Mouse (Mus musculus) ES-Bruce4 (cell line): ENCODE data around the gene Myom3. TPM values are rescaled to one million over a fixed set of nuclear protein-coding genes. Genes with fewer than 3 reads are reported as not detected.
A peak's percentile ranks its signal among the peaks of the same experiment; 100 is the strongest.

Experiments
- H3K27ac ChIP-seq: 2 replicates; pipeline ENCODE4 v1.5.1; 2012; ENCODE audit warnings: low read length, inconsistent platforms; ENCODE audit not compliant: insufficient read depth
- H3K27me3 ChIP-seq: 2 replicates; pipeline ENCODE4 v1.6.1; 2012; ENCODE audit warnings: mild to moderate bottlenecking, low read length, inconsistent platforms; ENCODE audit not compliant: control insufficient read depth, poor library complexity, insufficient read depth, severe bottlenecking
- H3K36me3 ChIP-seq: 2 replicates; pipeline ENCODE4 v1.6.1; 2012; ENCODE audit warnings: inconsistent platforms, mild to moderate bottlenecking, low read length, moderate library complexity; ENCODE audit not compliant: control insufficient read depth, poor library complexity, insufficient read depth, severe bottlenecking
- H3K4me1 ChIP-seq: one replicate; pipeline ENCODE4 v1.8.1; 2011; ENCODE audit warnings: low read length; ENCODE audit not compliant: control insufficient read depth, insufficient read depth
- H3K4me3 ChIP-seq: 2 replicates; pipeline ENCODE4 v1.5.1; 2011; ENCODE audit warnings: low read depth, mild to moderate bottlenecking, low read length
- H3K9ac ChIP-seq: 2 replicates; pipeline ENCODE4 v1.6.1; 2012; ENCODE audit warnings: low read depth, mild to moderate bottlenecking, inconsistent platforms; ENCODE audit not compliant: poor library complexity, severe bottlenecking
- H3K9me3 ChIP-seq: replicated peaks from 2 replicates; pipeline ENCODE4 v1.6.1; 2012; ENCODE audit warnings: mild to moderate bottlenecking, low read length, inconsistent platforms; ENCODE audit not compliant: control insufficient read depth, poor library complexity, insufficient read depth, severe bottlenecking
- CTCF ChIP-seq: IDR thresholded peaks from one replicate; pipeline ENCODE4 v1.8.1; 2011; ENCODE audit warnings: low read depth, low read length
- EP300 ChIP-seq: IDR thresholded peaks from 2 replicates; pipeline ENCODE4 v1.6.1; 2011; ENCODE audit warnings: low read depth, low read length; ENCODE audit not compliant: insufficient read depth
- POLR2A ChIP-seq: IDR thresholded peaks from one replicate; pipeline ENCODE4 v1.8.1; 2011; ENCODE audit warnings: low read length; ENCODE audit not compliant: insufficient read depth
- polyA plus RNA-seq: library from polyadenylated mRNA; stranded (reverse); fragments of >200 nt; gene quantifications from 2 replicates; pipeline ENCODE4 v1.2.4, GENCODE M21; 2011; ENCODE audit warnings: low read depth; ENCODE audit not compliant: missing spikeins, insufficient read depth, insufficient read length

Gene Myom3
- polyA plus RNA-seq, 1 experiment: not detected

GRCm38 (mm10) chr4:135823298-135823697 lies 63.8 kb downstream of the Myom3 start:
- Histone ChIP-seq H3K36me3 (no peaks in the 10 kb centered on the region), H3K9ac (no peak overlapping the region), H3K27ac (no peak overlapping the region), H3K9me3 (no peaks in the 10 kb centered on the region), H3K4me1 (no peaks in the 10 kb centered on the region), H3K4me3 (no peak overlapping the region), H3K27me3 (no peaks in the 10 kb centered on the region)
- TF ChIP-seq EP300: no peak
- peak; percentile 57 for TF ChIP-seq CTCF
- TF ChIP-seq POLR2A: no peak

- Histone ChIP-seq H3K4me3 (no peak overlapping the region), H3K9me3 (no peaks in the 10 kb centered on the region), H3K9ac (no peak overlapping the region), H3K27ac (no peak overlapping the region), H3K27me3 (no peaks in the 10 kb centered on the region), H3K4me1 (no peaks in the 10 kb centered on the region), H3K36me3 (no peaks in the 10 kb centered on the region)
- TF ChIP-seq POLR2A: no peak
- TF ChIP-seq CTCF: no peak
- TF ChIP-seq EP300: no peak
Observed at GRCm38 (mm10) chr4:135824254-135824653, 64.7 kb downstream of the Myom3 start.

GRCm38 (mm10) chr4:135828491-135828890 lies 69.0 kb downstream of the Myom3 start:
- H3K9me3 ChIP-seq: no peaks in the 10 kb centered on the region
- H3K36me3 ChIP-seq: no peaks in the 10 kb centered on the region
- no peaks in the 10 kb centered on the region for H3K4me1 ChIP-seq
- H3K4me3 ChIP-seq: peak overlapping the region; percentile 24; the same call in 1 of the 2 replicates
- no peak overlapping the region for H3K27ac ChIP-seq
- peak overlapping the region; percentile 30; the same call in 1 of the 2 replicates for H3K9ac ChIP-seq
- no peak for TF ChIP-seq CTCF
- no peak for TF ChIP-seq POLR2A
- TF ChIP-seq EP300: no peak
- H3K27me3 ChIP-seq: no peaks in the 10 kb centered on the region

GRCm38 (mm10) chr4:135832070-135832469 lies 72.6 kb downstream of the Myom3 start:
- Histone ChIP-seq H3K27me3 (no peaks in the 10 kb centered on the region), H3K4me3 (no peak overlapping the region), H3K9ac (no peak overlapping the region), H3K27ac (no peak overlapping the region), H3K9me3 (no peaks in the 10 kb centered on the region), H3K4me1 (no peaks in the 10 kb centered on the region), H3K36me3 (no peaks in the 10 kb centered on the region)
- no peak for TF ChIP-seq EP300
- TF ChIP-seq CTCF: no peak
- TF ChIP-seq POLR2A: no peak

- no peak overlapping the region for H3K27ac ChIP-seq
- no peak for TF ChIP-seq CTCF
- TF ChIP-seq POLR2A: no peak
- TF ChIP-seq EP300: no peak
- no peaks in the 10 kb centered on the region for H3K9me3 ChIP-seq
- H3K4me3 ChIP-seq: no peak overlapping the region
- no peaks in the 10 kb centered on the region for H3K4me1 ChIP-seq
- H3K9ac ChIP-seq: no peak overlapping the region
- H3K27me3 ChIP-seq: no peaks in the 10 kb centered on the region
- no peaks in the 10 kb centered on the region for H3K36me3 ChIP-seq
Observed at GRCm38 (mm10) chr4:135833301-135834123, 74.0 kb downstream of the Myom3 start.

- H3K27me3 ChIP-seq: no peaks in the 10 kb centered on the region
- no peaks in the 10 kb centered on the region for H3K36me3 ChIP-seq
- H3K4me3 ChIP-seq: no peak overlapping the region
- no peaks in the 10 kb centered on the region for H3K4me1 ChIP-seq
- TF ChIP-seq EP300 (no peak), POLR2A (no peak), CTCF (no peak)
- H3K9ac ChIP-seq: no peak overlapping the region
- no peak overlapping the region for H3K27ac ChIP-seq
- no peaks in the 10 kb centered on the region for H3K9me3 ChIP-seq
Observed at GRCm38 (mm10) chr4:135834124-135834717, 74.7 kb downstream of the Myom3 start.
